Mouse (Mus musculus): ENCODE measurements at regions not wholly inside any gene's neighbourhood (a gene's known extent, or its start where the extent isn't known, plus 50 kb on each side); places are given as distances from the start of the nearest gene placed in this dataset.

GRCm38 (mm10) chr2:57772315-57772714 is 225.4 kb upstream of the Galnt5 start:
- ChIA-PET POLR2A (no interaction called here), CTCF (no interaction called here)

GRCm38 (mm10) chr2:57776154-57776553 is 221.5 kb upstream of the Galnt5 start:
- CTCF ChIA-PET = no interaction called here
- POLR2A ChIA-PET = no interaction called here

- ChIA-PET POLR2A (no interaction called here), CTCF (no interaction called here)
Observed at GRCm38 (mm10) chr2:57780836-57781235, 216.8 kb upstream of the Galnt5 start.

GRCm38 (mm10) chr2:57793519-57794296 is 204.0 kb upstream of the Galnt5 start:
- ChIA-PET CTCF (no interaction called here), POLR2A (no interaction called here)

- ChIA-PET POLR2A (no interaction called here), CTCF (no interaction called here)
Observed at GRCm38 (mm10) chr2:57799279-57799678, 198.4 kb upstream of the Galnt5 start.

GRCm38 (mm10) chr2:57807911-57808310 is 189.8 kb upstream of the Galnt5 start:
- CTCF ChIA-PET = no interaction called here
- POLR2A ChIA-PET = no interaction called here

- ChIA-PET POLR2A (no interaction called here), CTCF (no interaction called here)
Observed at GRCm38 (mm10) chr2:57812996-57813395, 184.7 kb upstream of the Galnt5 start.

- CTCF ChIA-PET = interaction anchor here in 2 of 4 experiments (0.7 to 0.8 kb wide), 2 partner anchors 114 to 960 kb away, joined by 3 read pairs; no protein-coding TSS in a partner anchor
- POLR2A ChIA-PET = no interaction called here
Observed at GRCm38 (mm10) chr2:57820343-57820742, 177.3 kb upstream of the Galnt5 start.

- CTCF ChIA-PET = interaction anchor here in 1 of 4 experiments (0.7 kb wide), 1 partner anchor 960 kb away, joined by 3 read pairs; no protein-coding TSS in a partner anchor
- POLR2A ChIA-PET = no interaction called here
Observed at GRCm38 (mm10) chr2:57820923-57821322, 176.8 kb upstream of the Galnt5 start.

- ChIA-PET POLR2A (no interaction called here), CTCF (no interaction called here)
Observed at GRCm38 (mm10) chr2:57828284-57828683, 169.4 kb upstream of the Galnt5 start.

- POLR2A ChIA-PET = no interaction called here
- CTCF ChIA-PET = interaction anchor here in 2 of 4 experiments (0.6 to 0.7 kb wide), 3 partner anchors 44 to 949 kb away, joined by 3 read pairs; no protein-coding TSS in a partner anchor
Observed at GRCm38 (mm10) chr2:57832565-57833355, 164.9 kb upstream of the Galnt5 start.

GRCm38 (mm10) chr2:57845135-57845534 is 152.5 kb upstream of the Galnt5 start:
- POLR2A ChIA-PET = no interaction called here

GRCm38 (mm10) chr2:57847707-57848106 is 150.0 kb upstream of the Galnt5 start:
- POLR2A ChIA-PET = interaction anchor here in 1 of 4 experiments (0.6 kb wide), 1 partner anchor 518 kb away, joined by 4 read pairs; no protein-coding TSS in a partner anchor
- CTCF ChIA-PET = interaction anchor here in 1 of 4 experiments (0.7 kb wide), 1 partner anchor 82 kb away, joined by 3 read pairs; no protein-coding TSS in a partner anchor

More at GRCm38 (mm10) chr2:57845135-57845534, 152.5 kb upstream of the Galnt5 start:
- CTCF ChIA-PET = interaction anchor here in 1 of 4 experiments (1.2 kb wide), 1 partner anchor 89 kb away, joined by 3 read pairs; no protein-coding TSS in a partner anchor

GRCm38 (mm10) chr2:57849338-57850057 is 148.2 kb upstream of the Galnt5 start:
- CTCF ChIA-PET = no interaction called here

GRCm38 (mm10) chr2:57850058-57850400 is 147.7 kb upstream of the Galnt5 start:
- ChIA-PET POLR2A (no interaction called here), CTCF (no interaction called here)

More at GRCm38 (mm10) chr2:57849338-57850057, 148.2 kb upstream of the Galnt5 start:
- POLR2A ChIA-PET = no interaction called here

GRCm38 (mm10) chr2:57856524-57857107 is 141.1 kb upstream of the Galnt5 start:
- ChIA-PET POLR2A (no interaction called here), CTCF (interaction anchor here in 1 of 4 experiments (0.8 kb wide), 1 partner anchor 10 kb away, joined by 3 read pairs; no protein-coding TSS in a partner anchor)

GRCm38 (mm10) chr2:57865289-57865688 is 132.4 kb upstream of the Galnt5 start:
- ChIA-PET CTCF (no interaction called here), POLR2A (no interaction called here)

GRCm38 (mm10) chr2:57868046-57868445 is 129.6 kb upstream of the Galnt5 start:
- POLR2A ChIA-PET = no interaction called here

GRCm38 (mm10) chr2:57900168-57900567 is 97.5 kb upstream of the Galnt5 start:
- ChIA-PET POLR2A (no interaction called here), CTCF (interaction anchor here in 1 of 4 experiments (0.7 kb wide), 1 partner anchor 90 kb away, joined by 3 read pairs; no protein-coding TSS in a partner anchor)

More at GRCm38 (mm10) chr2:57868046-57868445, 129.6 kb upstream of the Galnt5 start:
- CTCF ChIA-PET = no interaction called here

Measured in embryonic stem cell, embryonic (primary cell).